Mouse (Mus musculus): Measurements from ENCODE around the gene Prrc2b.

Gene Prrc2b

DNA sequence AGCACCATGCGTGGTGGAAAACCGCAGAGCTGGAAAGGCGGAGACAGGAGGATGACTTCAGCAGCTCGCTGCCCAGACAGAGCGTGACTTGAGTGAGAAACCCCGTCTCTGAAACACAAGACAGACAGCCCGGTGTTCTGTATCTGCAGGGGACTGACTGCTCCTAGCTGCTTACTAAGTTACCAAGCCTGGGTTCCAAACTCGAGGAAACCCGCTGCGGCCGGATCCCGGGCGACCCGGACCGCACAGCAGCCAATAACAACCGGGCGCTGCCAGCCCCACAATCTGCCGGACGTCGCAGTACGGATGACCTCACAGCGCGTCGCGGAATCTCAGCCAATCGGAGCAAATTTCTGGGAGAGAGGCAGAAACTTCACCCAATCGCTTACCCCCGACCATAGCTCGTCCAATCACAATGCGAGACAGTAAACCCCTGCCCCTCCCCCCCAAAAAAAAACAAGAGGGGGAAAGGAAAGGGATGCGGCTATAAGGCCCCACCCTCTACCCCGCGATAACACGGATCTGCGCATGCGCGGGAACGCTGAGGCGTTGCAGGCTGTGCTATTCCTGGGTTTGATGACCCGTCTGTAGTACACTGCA, 13.1 kb upstream of the Prrc2b start:
- DNase-seq: peak; percentile 97 to 99

DNA sequence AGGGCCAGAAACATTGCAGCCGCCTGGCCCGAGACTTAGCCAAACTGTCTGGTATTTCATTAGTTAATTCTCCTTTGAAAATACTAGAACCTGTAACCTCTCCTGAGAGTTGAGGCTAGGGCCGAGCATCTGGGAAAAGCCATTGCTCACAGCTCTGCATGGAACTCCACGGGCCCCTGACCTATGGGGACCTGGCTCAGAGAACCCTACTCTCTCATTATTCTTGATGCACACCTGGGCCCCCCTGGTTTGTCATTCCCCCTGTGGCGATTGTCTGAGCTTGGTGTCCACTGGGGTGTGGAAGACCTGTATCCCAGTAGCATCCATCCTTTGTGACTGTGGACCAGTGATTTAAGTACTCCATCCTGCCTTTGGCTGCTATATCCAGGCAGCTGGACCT, 11.5 kb upstream of the Prrc2b start:
- DNase-seq: no peak

DNA sequence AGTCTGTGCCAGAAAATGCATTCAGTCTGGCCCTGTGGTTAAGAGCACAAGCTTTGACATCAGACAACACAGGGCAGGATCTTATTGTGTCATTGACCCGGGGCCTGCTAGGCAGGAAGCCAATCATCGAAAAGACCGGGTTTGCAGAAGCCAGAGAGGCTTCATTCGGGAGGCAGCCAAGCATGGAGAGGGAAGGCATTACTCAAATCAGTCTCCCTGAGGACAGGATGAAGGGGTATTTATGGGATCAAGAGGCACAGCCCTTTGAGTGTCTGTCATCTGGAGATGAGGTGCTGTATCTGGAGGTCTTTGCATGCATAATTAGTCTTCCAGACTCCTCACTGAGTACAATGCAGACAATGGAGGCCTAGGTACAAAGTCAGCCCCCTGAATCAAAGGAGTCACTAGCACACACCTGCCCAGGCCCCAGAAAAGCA, 10.4 kb upstream of the Prrc2b start:
- DNase-seq: peak in 1 of 2 experiments; percentile 53

DNA sequence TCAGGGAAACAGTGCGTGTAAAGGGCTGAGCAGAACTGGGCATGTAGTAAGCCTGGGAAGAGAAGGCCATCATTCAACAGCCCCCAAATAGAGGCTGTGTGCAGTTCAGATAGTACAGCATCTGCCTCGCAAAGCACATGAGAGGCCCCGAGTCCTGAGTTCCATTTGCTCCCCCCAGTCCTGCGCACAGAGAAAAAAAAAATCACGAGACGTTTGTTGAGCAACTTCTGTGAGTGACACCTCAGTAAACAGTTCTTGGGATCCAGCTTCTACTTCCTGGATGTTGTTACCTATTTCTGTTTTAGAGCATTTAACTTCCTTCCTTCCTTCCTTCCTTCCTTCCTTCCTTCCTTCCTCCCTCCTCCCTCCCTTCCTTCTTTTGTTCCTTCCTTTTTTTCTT, 9.3 kb upstream of the Prrc2b start:
- DNase-seq: no peak

DNA sequence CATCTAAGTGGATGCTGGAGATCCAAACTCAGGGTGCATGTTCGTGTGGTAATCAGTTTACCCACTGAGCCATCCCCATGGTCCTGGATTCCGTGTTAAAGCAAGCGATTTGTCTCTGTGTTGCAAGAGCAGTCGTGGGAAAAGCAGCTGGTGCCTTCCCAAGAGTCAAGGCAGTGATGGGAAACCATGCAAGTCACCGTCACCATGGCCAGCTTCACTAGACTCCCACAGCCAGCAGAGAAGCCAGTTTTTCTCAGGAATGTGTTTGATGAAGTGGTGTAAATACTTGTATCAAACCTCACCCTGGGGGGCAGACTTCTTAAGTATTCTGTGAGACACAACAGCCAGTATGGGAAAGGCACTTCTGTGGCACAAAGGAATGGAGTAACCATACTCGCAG, 8.5 kb upstream of the Prrc2b start:
- no peak for DNase-seq

DNA sequence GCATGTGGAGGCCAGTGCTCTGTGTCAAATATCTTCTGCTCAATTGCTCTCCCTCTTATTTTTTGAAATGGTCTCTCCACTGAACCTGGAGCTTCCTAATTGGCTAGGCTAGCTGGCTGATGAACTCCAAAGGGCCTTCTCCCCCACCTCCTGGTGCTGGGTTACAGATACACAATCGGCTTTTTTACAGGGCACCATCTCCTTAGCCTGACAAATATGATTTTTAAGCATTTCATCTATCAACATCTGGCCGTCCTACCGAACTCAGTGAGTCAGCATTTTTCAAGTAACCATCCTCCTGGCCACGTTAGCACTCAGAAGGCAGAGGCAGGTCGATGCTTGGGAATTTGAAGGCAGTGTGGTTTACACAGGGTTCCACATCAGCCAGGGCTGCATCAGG, 6.2 kb upstream of the Prrc2b start:
- DNase-seq: no peak

DNA sequence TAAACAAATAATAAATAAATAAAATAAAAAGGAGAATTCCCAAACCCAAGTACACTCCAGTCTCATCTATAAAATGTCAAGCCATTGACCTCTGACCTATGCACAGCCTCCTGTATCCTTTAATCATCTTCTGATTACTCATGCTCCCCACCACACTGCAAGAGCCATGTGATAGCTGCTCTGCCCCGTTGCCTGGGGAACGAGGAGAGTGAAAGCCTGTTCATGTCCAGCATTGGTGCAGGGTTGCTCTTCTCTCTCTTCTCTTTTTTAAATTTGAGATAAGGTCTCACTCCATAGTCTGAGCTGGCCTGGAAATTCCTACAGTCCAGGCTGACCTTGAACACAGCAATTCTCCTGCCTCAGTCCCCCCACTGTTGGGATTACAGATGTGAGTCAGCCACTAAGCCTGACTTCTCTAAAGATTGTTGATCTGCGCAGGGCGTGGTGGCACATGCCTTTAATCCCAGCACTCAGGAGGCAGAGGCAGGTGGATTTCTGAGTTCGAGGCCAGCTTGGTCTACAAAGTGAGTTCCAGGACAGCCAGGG, 4.2 kb upstream of the Prrc2b start:
- DNase-seq: no peak

DNA sequence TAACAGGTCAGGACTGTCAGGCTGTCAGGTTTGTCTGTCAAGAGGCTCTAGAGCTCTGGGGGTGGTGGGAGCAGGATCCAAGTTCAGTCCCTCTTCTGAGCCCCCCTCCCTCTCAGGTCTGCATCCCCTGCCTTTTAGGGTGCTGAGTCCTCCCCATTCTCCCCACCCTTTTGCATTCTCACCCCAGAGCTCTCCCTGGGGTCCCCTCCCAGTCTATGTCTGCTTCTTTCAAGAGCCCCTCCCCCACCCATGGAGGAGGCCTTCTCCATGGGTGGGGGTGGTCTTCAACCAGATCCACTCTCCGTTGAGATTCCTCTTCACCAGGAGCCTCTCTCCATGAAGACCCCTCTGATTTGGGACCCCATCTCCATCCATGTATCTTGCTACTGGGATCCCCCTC, 747 bp upstream of the Prrc2b start:
- no peak for DNase-seq

DNA sequence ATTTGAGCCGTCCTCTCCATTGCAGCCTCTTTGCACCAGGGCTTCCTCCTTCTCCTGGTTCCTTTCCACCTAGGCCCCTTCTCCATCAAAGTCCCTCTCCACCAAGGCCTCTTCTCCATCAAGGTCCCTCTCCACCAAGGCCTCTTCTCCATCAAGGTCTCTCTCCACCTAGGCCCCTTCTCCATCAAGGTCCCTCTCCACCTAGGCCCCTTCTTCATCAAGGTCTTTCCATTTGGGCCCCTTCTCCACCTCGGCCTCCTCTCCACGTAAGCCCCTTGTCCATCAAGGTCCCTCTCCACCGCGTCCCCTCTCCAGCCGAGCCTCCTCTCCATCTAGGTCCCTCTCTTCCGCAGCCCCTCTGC, 339 bp upstream of the Prrc2b start:
- no peak for DNase-seq

DNA sequence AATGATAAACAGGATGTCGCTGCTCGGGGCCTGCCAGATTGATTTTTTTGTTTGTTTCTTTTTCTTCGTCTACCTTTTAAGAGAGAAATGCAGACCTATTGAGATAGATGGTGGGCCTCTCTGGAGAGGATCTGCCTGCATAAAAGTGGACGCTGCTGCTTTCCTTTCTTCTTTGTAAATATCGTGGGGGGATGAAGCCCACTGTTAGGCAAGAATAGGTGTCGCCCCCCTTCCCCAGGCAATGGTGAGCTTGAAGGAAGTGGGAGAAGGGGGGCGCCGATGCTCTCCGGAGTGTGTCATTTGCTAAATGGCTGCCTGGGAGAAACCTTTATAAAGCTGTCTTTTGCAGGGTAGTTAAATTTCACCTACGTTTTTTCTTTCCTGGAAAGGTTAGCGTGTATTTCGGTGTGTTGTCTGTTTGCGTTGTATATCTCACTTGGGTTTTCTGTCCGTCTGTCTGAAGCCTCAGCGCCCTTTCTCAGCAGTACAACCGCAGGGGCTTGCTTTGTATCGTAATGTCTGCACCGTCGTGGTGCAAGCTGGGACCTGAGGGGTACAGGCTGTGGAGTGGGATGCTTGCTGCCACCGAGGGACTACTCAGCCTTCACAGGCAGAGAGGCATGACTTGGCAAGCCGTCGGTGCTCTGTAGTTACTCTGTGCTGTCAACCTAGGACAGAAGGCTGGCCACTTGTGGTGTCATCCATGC, 931 bp downstream of the Prrc2b start:
- no peak for DNase-seq

DNA sequence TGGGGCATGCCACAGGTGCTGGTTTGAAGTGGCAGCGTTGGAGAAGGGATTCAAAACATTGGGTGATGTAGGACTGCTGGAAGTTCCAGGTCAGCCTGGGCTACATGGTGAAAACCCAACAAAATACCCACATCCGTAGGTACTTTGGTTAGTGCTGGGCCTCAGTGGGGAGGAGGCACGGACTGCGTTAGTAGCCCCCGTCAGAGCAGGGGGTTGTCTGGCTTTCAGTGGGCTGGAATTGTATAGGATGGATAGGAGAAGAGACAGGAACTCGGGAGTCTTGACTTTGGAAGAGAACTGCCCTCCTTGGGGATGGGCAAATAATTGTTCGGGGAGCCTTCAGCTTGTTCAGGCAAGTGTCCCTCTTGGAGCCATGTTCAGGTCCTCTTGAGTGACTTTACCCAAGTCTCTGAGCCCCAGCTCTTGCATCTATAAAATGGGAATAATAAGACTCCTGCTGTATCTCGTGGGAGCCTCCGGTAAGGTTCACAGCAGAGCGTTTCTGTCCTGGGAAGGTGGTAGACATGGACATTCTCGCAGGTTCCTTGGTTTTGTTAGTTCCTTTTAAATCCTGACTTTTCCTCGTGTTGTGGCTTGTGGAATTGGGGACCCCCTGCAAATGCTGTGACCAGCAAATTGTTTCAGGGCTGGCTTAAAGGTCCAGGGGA, 1.6 kb downstream of the Prrc2b start:
- no peak for DNase-seq

DNA sequence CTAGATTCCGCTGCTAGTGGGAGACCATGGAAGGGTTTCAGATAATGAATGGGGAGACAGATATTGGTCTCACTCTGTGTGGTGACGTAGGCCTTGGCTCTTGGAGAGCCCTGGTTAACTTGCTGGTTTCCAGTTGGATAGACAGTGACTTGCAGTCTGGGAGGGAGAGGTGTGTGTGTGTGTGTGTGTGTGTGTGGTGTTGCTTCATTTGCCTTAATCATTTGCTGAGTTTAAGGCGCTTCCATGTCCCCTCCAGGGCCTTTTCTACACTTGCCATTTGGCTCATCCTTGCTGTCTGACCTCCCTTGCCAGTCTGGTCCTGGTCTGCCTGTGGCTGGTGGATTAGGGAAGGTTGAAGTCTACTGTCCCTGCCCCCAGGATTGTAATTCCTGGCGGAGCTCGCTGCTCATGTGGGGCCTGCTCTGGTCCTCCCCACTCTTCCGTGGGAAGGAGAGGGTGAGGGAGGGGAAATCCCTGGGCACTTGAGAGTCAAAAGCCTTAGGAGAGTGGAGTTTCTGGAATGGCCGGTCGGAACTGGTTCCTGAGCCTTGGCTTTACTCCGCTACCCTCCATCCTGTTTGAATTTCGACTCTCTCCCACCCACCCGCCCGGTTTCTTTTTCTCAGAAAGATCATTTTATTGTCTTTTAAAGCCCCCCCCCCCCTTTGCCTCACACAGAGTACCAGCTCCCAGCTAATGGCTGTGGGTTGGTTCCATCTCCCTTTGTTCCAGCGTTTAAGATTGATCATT, 2.3 kb downstream of the Prrc2b start:
- DNase-seq: peak; percentile 78 to 82

DNA sequence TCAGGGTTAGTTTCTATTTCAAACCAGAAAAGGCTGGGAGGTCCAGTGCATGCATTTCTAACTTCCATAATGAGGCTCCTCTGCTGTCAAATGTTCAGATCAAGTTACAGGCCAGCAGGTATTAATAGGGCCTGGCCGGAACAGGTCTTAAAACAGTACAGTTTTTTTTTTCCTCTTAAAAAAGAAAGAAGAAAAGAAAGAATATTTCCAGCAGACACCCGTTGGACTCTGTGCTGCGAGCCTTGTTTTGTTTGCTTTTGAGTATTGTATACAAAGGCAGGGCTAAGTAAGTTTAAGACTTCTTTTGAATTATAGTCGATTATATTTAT, 2.9 kb downstream of the Prrc2b start:
- no peak for DNase-seq

DNA sequence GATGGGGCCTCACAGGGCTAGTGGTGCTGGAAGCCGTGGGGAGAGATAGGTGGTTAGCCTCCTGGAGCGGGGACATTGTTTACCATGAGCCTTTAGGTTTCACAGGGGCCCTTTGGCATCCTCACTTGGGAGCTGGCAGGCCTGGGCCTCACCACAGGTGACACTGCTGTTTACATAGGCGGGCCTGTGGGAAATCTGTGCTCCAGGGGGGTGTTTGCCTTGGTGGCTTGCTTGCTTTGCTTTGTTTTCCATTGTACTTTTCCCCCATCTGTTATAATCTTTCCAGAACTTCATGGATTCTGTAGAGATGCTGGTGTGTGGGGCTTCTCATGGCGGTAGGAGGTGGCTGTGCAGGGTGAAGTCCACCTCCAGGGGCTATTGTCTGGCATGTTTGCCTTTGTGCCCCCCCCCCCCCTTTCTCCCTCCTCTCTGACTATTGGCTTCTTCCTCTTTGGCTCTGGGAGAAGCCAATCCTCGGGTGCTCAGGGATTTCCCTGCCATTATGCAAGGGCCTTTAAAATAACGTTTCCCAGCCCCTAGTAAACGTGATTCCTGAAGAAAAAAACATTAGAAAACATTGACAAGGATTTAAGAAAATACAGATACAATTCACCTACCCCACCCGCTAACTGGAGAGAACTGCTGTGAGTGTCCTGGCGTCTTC, 3.6 kb downstream of the Prrc2b start:
- peak; percentile 56 to 69 for DNase-seq

DNA sequence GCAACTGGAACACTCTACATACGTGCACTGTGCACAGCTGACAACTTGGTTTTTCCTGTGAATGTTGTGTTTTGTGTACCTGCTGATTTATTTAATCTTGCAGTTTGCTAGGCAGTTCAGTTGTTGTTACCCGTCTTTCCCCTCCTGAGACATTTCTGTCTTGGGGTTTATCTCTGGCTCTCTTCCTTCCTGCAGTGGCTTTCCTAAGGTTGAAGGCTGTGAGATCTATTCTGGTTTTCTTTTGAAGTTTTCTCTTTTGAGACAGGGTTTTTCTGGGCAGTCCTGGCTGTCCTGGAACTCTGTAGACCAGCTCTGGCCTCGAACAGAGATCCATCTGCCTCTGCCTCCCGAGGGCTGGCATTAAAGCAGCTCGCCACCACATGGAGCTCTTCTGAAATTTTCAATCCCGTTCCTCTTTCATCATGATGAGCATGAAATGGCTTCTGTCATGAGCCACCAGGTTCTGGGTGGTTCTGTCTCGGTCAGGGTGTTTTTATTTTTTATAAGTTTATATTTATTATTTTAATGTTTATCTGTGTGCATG, 4.2 kb downstream of the Prrc2b start:
- no peak for DNase-seq

DNA sequence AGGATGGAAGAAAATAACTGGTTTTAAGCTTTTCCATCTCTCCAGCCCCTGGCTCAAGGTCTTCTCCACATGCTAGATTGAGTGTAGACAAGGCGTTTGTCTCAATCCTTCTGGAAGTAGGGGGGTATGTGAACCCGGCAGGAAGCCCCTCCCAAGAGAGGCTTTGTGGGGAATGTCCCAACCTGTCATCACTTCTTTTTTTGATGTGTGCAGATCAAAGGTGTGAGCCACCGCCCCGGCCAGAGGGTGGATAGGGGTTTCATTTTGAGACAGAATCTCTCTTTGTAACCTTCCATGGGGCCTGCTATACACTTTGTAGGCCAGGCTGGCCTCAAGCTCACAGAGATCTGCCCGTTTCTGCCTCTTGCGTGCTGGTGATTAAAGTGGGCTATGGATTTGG, 4.7 kb downstream of the Prrc2b start:
- no peak for DNase-seq

DNA sequence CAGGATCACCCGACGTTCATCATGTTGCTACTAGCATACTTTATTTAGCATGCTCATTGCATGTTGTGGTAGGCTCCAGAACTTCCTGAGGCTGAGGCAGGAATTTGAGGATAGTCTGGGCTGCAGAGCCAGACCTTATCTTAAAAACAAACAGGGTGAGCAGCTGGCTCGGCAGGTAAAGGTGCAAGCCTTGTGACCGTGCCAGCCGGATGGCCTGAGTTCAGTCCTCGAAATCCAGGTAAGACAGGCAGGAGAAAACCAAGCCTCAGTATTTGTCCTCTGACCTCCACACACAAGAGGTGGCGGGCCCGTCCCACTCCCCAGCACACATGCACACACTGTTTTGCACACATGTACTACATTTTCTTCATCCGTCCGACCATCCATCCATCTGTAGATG, 5.8 kb downstream of the Prrc2b start:
- DNase-seq: no peak

DNA sequence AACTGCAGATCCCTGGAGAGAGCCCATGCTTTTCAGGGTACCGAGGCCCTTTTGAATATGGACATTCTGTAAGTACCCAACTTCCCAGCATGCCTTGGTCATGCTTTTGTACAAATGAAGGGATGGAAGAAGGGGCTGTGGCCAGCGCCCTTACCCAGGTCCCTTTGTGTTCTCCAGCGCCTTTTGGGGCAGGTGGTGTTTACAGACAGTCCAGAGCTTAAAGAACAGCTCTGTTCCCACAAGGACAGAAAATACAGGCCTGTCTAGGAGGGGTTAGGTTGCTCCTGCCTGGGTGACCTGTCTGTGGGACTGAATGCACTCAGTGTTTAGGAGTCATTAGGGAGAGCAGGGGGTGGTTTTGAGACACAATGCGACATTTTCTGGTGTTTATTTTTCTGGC, 6.4 kb downstream of the Prrc2b start:
- no peak for DNase-seq

DNA sequence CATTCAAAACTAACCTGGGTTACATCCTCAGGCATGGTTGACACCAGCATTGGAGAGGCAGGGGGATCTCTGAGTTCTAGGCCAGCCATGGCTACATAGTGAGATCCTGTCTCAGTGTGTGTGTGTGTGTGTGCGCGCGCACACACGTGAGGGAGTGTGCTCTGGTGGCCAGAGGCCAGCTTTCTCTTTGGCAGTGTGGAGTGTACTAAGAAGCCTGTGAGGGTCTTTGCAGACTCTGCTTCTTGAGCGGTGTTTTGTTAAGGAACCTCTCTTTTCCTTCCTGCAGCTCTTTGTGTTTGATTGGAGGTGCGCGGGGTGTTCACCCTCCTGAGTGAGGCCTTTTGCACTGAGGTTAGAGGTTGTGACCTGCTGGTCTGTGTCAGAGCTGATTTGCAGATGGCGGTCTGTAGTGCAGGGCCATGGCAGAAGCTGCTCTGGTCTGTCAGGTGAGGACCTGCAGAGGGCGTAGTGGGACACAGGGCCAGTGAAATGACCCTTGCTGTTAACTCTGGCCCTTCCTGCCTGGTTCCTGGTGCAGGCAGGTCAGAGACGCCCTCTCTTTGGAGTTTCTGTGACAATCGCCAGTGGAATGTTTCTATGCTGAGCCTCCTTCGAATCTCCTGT, 7.8 kb downstream of the Prrc2b start:
- DNase-seq: no peak

DNA sequence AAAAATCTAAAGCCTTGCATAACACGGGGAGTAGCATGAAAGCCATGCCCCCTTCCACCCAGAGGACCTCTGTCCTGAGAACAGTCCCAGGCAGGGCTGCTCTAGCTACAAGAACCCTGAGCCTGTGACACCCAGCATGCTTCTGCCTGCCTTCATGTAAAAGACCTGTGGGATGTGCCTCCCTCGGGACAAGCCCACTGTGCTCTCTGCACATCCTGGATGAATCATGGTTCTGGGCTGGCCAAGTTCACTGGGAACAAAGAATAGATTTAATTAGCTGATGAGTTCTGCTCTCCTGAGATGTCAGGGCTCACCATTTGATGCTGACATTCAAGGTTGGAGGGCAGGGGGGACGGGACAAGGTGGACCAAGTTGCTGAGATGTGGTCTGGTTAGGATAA, 9.6 kb downstream of the Prrc2b start:
- no peak for DNase-seq

DNA sequence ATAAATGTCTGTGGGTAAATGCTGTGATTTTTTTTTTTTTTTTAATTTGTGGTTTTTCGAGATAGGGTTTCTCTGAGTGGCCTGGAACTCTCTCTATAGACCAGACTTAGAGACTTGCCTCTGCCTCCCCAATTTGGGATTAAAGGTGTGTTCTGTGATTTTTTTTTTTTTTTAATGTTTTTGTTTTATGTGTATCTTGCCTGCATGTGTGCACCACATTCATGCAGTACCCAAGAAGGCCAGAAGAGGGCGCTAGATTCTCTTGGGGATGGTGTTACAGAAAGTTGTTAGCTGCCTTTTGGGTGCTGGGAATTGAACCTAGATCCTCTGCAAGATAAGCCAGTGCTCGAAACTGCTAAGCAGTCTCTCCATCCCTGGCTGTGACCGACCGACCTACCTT, 10.1 kb downstream of the Prrc2b start:
- no peak for DNase-seq

DNA sequence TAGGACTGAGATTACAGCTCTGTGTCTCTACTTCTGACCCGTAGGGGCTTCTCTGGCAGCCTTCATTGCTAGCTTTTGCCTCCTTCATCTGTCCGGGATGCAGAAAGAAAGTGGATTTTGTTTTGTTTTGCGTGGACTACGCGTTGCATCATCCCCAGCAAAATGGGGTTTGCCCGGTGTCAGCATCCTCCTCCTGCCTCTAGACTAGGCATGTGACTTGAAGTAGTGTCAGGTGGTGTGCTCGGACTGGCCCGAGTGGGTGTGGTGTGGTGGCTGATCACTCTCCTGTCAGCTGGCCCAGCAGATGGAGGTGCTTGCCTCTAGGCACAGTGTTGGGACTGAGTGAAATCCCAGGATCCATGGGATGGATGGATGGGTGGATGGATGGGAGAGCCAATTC, 11.2 kb downstream of the Prrc2b start:
- peak in 1 of 2 experiments; percentile 50 for DNase-seq

Measured in lung, adult 18-20 months (tissue).